Mouse (Mus musculus): Measurements from ENCODE around the gene Ybx1. TPM values are rescaled to one million over a fixed set of nuclear protein-coding genes. Genes with fewer than 3 reads are reported as not detected.

The Ybx1 gene
- 445 TPM for polyA plus RNA-seq (2017; shearing (Covaris generic))

GRCm38 (mm10) chr4:119294415-119295133 is at the start of gene Ybx1:
Ybx1 (minus strand) TSS chr4:119294604.

GRCm38 (mm10) chr4:119320131-119320830 is 25.9 kb upstream of the Ybx1 start, which contains the start of gene Ppih:
Ppih (minus strand) TSS chr4:119320546.

GRCm38 (mm10) chr4:119255351-119255750 is 39.1 kb downstream of the Ybx1 start, which contains the start of gene Cldn19:
Cldn19 (plus strand) TSS chr4:119255414.

GRCm38 (mm10) chr4:119232410-119233255 is 61.8 kb downstream of the Ybx1 start, which contains the start of the genes AU022252 and P3h1:
AU022252 (minus strand) TSS chr4:119232712.
P3h1 (plus strand) TSS chr4:119232915.

Other genes with a start within 250 kb of the Ybx1 start
- 94.9 TPM for gene Slc2a1, start 185.9 kb downstream of the Ybx1 start, polyA plus RNA-seq (2017; shearing (Covaris generic))
- gene Zfp691, start 120.4 kb downstream of the Ybx1 start, polyA plus RNA-seq (2017; shearing (Covaris generic)), result 1.9 TPM
- gene Ermap, start 104.6 kb downstream of the Ybx1 start, polyA plus RNA-seq (2017; shearing (Covaris generic)), result 1.3 TPM
- gene Svbp, start 99.3 kb downstream of the Ybx1 start, polyA plus RNA-seq (2017; shearing (Covaris generic)), result 32.4 TPM
- gene Tmem269, start 76.4 kb downstream of the Ybx1 start, polyA plus RNA-seq (2017; shearing (Covaris generic)), result 0.63 TPM
- gene AU022252, start 61.9 kb downstream of the Ybx1 start, polyA plus RNA-seq (2017; shearing (Covaris generic)), result 11.3 TPM
- 1.5 TPM for gene P3h1, start 61.7 kb downstream of the Ybx1 start, polyA plus RNA-seq (2017; shearing (Covaris generic))
- 0.44 TPM for gene Cldn19, start 39.2 kb downstream of the Ybx1 start, polyA plus RNA-seq (2017; shearing (Covaris generic))
- 21.6 TPM for gene Ppih, start 25.9 kb upstream of the Ybx1 start, polyA plus RNA-seq (2017; shearing (Covaris generic))
- 0.71 TPM for gene Ccdc30, start 120.9 kb upstream of the Ybx1 start, polyA plus RNA-seq (2017; shearing (Covaris generic))
- 12.0 TPM for gene Ppcs, start 127.8 kb upstream of the Ybx1 start, polyA plus RNA-seq (2017; shearing (Covaris generic))
- gene Zmynd12, start 128.2 kb upstream of the Ybx1 start, polyA plus RNA-seq (2017; shearing (Covaris generic)), result not detected
- gene Rimkla, start 198.0 kb upstream of the Ybx1 start, polyA plus RNA-seq (2017; shearing (Covaris generic)), result 0.94 TPM
- gene Foxj3, start 242.4 kb upstream of the Ybx1 start, polyA plus RNA-seq (2017; shearing (Covaris generic)), result 54.2 TPM
- gene Frg2f1, start 244.9 kb upstream of the Ybx1 start, polyA plus RNA-seq (2017; shearing (Covaris generic)), result 3.9 TPM